Mouse (Mus musculus) gastrocnemius, postnatal 25 days (tissue): Measurements from ENCODE around the gene Gjc1. TPM values are rescaled to one million over a fixed set of nuclear protein-coding genes. Genes with fewer than 3 reads are reported as not detected.

Experiments used
- DNase-seq: peaks from one replicate; pipeline ENCODE4 v3.0.0; 2022
- total RNA-seq, 2 experiments: library from RNA; stranded (reverse); gene quantifications; 1 replicate in 1 of 2; 2 replicates in 1 of 2; pipeline ENCODE4 v1.2.3; 2021

The Gjc1 gene
- total RNA-seq, 2 experiments from 2014 or later, result 5.2 to 7.3 TPM

DNA sequence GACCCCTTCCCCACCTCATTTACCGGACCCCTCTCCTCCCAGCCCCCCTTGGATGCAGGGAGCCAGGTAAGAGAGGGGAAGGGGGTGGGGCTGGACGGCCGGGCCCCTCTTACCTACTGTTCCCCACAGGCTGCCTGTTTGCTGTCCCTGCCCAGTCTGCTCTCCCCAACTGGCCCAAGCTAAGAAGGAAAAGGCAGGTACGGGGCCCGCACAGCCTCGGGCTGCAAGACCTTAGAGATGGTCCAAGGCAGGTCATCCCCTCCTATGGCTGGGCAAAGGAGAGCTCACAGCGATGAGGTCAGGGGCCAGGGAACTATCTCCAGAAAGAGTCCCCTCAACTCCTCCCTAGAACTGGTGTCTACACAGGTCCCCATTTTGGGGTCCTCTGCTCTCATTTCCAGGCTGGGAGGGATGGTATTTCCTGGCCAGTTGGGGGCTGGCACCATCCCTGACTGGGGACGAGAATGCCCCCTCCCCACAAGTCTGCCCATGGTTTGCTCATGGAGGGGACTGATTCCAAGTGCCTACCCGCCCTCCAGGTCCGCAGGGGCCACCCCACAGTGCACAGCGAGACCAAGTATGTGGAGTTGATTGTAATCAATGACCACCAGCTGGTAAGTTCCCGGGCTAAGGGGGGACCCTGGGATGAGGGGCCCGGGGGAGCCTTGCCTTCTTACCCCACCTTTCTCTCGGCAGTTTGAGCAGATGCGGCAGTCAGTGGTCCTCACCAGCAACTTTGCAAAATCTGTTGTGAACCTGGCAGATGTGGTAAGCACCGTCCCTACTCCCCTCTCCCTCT, 47.4 kb downstream of the Gjc1 start:
- no peak for DNase-seq

GRCm38 (mm10) chr11:102770662-102771435, 48.7 kb downstream of the Gjc1 start:
- no peak for DNase-seq

- no peak for DNase-seq
Observed at GRCm38 (mm10) chr11:102769993-102770661, 49.4 kb downstream of the Gjc1 start.

DNA sequence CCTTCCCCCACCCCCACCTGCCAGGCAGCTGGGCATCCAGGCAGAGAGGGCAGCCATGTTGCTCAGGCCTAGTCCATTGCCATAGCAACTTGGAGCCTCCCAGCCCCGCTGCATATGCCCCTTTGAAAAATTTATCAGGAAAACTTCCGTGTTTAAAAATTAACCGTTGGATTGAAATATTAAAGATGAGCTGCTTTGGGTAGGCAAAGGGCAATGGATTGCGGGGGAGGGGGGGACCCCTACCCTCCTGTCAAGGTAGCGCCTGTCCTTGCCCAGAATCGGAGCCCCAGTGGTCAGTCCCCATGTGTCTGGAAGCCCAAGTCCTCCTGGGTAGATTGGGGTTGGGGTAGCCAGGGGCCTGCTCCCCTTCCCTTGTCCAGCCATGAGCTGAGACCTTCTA, 50.4 kb downstream of the Gjc1 start:
- DNase-seq, result no peak

DNA sequence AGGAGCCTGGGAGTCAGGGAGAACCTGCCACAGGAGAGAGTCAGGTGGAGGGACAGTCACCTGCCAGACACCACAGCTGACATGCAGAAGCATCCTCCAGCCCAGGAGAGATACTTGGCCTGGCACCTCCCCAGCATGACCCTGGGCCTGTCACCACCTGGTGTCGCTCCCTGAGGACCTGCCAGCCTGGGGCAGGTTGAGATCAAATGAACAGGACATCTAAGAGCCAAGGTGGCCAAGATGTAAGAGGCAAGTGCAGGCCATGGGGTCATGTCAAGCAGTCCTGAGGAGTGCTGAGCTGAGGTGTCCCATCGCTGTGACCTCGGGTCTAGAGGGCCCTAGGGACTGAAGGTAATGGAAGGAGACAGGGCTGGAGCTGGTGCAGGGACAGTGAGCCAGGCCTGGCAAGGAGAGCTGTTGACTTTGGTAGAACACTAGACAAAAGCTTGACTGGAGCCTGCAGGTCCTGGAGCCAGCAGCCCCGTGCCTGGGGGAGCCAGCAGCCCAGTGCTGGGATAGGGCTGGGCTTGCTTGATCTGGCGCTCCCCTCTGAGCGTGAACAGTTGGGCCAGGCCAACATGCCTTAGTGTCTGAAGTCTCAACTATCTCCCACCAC, 52.3 kb downstream of the Gjc1 start:
- DNase-seq, result no peak

GRCm38 (mm10) chr11:102765416-102765815, 54.1 kb downstream of the Gjc1 start:
- DNase-seq, result no peak

GRCm38 (mm10) chr11:102763009-102763767, 56.3 kb downstream of the Gjc1 start:
- no peak for DNase-seq

DNA sequence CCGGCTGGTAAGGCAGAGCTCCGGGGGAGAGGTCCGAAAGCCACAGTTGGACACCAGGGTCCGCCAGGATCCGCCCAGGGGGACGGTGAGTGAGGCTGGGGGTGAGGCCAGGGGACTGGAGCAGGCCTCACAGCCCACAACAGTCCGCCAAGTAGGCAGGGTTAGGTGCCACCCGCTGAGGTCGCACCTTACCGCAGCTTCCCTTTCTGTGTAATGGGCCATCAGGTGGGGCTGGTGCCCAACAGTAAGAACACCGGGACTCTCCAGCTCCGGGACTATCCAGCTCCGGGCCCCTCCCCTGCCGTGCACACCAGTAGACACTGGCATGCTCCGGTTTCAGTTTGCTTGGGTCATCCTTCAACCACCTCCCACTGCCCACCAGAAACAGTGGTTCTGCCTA, 57.3 kb downstream of the Gjc1 start:
- DNase-seq, result no peak

GRCm38 (mm10) chr11:102761309-102762210, 57.9 kb downstream of the Gjc1 start, which contains the start of gene Adam11:
Gene Adam11 (plus strand): TSS chr11:102761439.
- DNase-seq, result no peak

DNA sequence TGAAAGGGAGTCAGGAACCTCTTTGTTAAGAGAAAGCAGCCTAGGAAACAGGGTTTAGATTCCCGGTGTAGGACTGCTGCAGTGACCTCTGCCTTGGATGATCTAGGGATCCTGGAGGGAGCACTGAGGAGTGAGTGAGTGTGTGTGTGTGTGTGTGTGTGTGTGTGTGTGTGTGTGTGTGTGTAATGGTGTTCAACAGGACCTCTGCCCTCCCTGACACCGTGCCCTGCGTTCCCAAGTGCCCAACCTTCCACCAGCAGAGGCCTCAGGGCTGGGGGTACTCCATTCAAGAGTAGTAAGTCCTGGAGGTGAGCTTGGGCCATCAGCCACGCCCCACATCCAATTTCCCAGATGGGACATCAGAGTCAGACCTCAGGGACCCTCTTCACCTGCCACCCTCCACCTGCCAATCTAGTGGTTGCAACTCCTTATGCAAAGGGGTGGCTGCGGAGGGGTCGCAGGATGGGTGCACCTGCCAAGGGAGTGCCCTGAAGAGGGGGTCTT, 58.6 kb downstream of the Gjc1 start:
- no peak for DNase-seq

GRCm38 (mm10) chr11:102758977-102759376, 60.5 kb downstream of the Gjc1 start:
- DNase-seq, result no peak

GRCm38 (mm10) chr11:102755391-102755790, 64.1 kb downstream of the Gjc1 start:
- DNase-seq, result no peak

- DNase-seq, result no peak
Observed at GRCm38 (mm10) chr11:102754416-102754815, 65.1 kb downstream of the Gjc1 start.

DNA sequence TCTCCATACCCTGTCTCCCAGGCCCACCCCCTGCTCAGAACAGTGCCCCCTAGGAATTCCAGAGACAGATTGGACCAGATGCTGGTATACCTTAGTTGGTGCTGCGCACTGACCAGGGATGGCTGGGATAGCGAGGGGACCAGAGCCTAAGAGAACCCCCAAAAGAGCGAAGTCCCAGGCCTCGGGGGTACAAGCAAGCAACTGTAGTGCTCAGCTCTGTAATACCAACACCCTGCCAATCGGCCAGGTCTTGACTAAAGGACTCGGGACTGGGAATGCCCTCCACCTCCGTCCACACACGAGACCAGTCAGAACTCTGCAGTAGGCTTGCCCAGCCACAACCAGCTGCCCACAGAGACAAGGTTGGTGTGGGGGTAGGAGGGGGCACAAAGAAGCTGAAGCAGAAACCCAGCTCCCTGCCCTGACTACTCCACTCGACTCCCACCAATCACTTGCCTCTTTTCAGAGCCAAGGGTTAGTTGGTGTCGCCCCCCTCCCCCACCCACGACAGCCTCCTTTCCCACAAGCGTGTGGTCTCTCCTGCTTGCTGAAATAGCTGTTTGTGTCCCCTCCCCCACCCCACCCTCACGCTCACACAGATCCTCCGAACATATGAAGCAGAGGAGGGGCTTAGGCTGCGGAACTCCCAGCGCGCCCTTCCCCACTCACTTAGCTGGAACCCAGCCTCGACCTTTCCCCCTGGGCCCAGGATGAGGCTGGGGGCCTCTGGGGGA, 65.7 kb downstream of the Gjc1 start:
- DNase-seq, result no peak

GRCm38 (mm10) chr11:102752896-102753590, 66.5 kb downstream of the Gjc1 start:
- DNase-seq, result no peak

DNA sequence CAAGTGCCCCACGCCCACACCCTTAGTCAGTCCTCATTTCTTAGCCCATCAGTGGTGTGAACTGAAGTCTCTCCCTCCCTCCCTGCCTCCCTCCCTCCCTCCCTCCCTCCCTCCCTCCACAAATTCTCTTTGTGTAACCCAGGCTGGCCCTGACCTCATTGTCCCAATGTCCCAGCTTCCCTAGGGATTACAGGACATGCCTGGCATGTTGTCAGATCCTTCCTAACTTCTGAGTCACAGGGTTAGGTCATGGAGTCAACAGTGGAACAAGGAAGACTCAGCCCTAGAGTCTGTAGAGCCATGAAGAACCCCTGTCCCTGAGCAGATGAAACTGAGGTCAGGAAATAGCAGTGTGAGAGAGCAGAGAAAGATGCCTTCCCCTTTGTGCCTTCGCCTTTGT, 69.8 kb downstream of the Gjc1 start:
- no peak for DNase-seq
